Mouse (Mus musculus) myocyte (in vitro differentiated cells): ENCODE measurements at regions not wholly inside any gene's neighbourhood (a gene's known extent, or its start where the extent isn't known, plus 50 kb on each side); places are given as distances from the start of the nearest gene placed in this dataset.
A peak's percentile ranks its signal among the peaks of the same experiment; 100 is the strongest.

Experiments used
- H3K27me3 ChIP-seq: one replicate; pipeline ENCODE4 v1.6.1; 2011; ENCODE audit not compliant: control insufficient read depth, insufficient read depth, insufficient read length
- H3K36me3 ChIP-seq: one replicate; pipeline ENCODE4 v1.6.1; 2011; ENCODE audit not compliant: control insufficient read depth, insufficient read depth
- H3K4me2 ChIP-seq: one replicate; pipeline ENCODE4 v1.6.1; 2011; ENCODE audit warnings: low read depth, control low read depth
- H3K4me3 ChIP-seq: one replicate; pipeline ENCODE4 v1.5.1; 2011; ENCODE audit warnings: mild to moderate bottlenecking, control low read depth, moderate library complexity
- H3K79me2 ChIP-seq: one replicate; pipeline ENCODE4 v1.6.1; 2011; ENCODE audit not compliant: control insufficient read depth, insufficient read depth
- H3ac ChIP-seq: one replicate; pipeline ENCODE4 v1.6.1; 2011; ENCODE audit not compliant: control insufficient read depth, insufficient read length
- CEBPB ChIP-seq: IDR thresholded peaks from 2 replicates; pipeline ENCODE4 v1.6.1; 2011; ENCODE audit warnings: mild to moderate bottlenecking, moderate library complexity; ENCODE audit not compliant: poor library complexity, insufficient read depth, severe bottlenecking
- E2F4 ChIP-seq: IDR thresholded peaks from one replicate; pipeline ENCODE4 v1.6.1; 2011; ENCODE audit warnings: mild to moderate bottlenecking, control low read depth, moderate library complexity; ENCODE audit not compliant: insufficient read depth
- MAX ChIP-seq: IDR thresholded peaks from one replicate; pipeline ENCODE4 v1.6.1; 2011; ENCODE audit warnings: low read depth, mild to moderate bottlenecking, control low read depth
- MYOD1 ChIP-seq, 3 experiments: IDR thresholded peaks; one replicate each; pipeline ENCODE4 v1.6.1; 2011; ENCODE audit warnings: control low read depth in 2 of 3, low read depth in 2 of 3, mild to moderate bottlenecking in 2 of 3, moderate library complexity in 1 of 3; ENCODE audit not compliant: insufficient read length in 2 of 3, control insufficient read depth in 1 of 3
- MYOG ChIP-seq, 3 experiments: IDR thresholded peaks; one replicate each; pipeline ENCODE4 v1.6.1; 2011; ENCODE audit warnings: control low read depth in 2 of 3, low read depth in 2 of 3, mild to moderate bottlenecking in 2 of 3; ENCODE audit not compliant: insufficient read length in 2 of 3, control insufficient read depth in 1 of 3, insufficient read depth in 1 of 3
- POLR2A ChIP-seq: IDR thresholded peaks from one replicate; pipeline ENCODE4 v1.6.1; 2011; ENCODE audit warnings: low read depth, mild to moderate bottlenecking, control low read depth, moderate library complexity; ENCODE audit not compliant: insufficient read length
- POLR2AphosphoS2 ChIP-seq: IDR thresholded peaks from one replicate; pipeline ENCODE4 v1.6.1; 2011; ENCODE audit warnings: low read depth, control low read depth; ENCODE audit not compliant: insufficient read length
- REST ChIP-seq: IDR thresholded peaks from one replicate; pipeline ENCODE4 v1.6.1; 2011; ENCODE audit warnings: mild to moderate bottlenecking, control low read depth, moderate library complexity; ENCODE audit not compliant: insufficient read depth, insufficient read length
- SRF ChIP-seq: IDR thresholded peaks from one replicate; pipeline ENCODE4 v1.6.1; 2011; ENCODE audit warnings: low read depth; ENCODE audit not compliant: control insufficient read depth, insufficient read length
- TCF12 ChIP-seq: IDR thresholded peaks from one replicate; pipeline ENCODE4 v1.6.1; 2011; ENCODE audit warnings: mild to moderate bottlenecking, control low read depth; ENCODE audit not compliant: poor library complexity, insufficient read depth, severe bottlenecking
- TCF3 ChIP-seq: IDR thresholded peaks from one replicate; pipeline ENCODE4 v1.6.1; 2011; ENCODE audit warnings: low read depth, control low read depth; ENCODE audit not compliant: insufficient read length
- USF1 ChIP-seq: IDR thresholded peaks from one replicate; pipeline ENCODE4 v1.6.1; 2011; ENCODE audit warnings: low read depth, mild to moderate bottlenecking, control low read depth, moderate library complexity

DNA sequence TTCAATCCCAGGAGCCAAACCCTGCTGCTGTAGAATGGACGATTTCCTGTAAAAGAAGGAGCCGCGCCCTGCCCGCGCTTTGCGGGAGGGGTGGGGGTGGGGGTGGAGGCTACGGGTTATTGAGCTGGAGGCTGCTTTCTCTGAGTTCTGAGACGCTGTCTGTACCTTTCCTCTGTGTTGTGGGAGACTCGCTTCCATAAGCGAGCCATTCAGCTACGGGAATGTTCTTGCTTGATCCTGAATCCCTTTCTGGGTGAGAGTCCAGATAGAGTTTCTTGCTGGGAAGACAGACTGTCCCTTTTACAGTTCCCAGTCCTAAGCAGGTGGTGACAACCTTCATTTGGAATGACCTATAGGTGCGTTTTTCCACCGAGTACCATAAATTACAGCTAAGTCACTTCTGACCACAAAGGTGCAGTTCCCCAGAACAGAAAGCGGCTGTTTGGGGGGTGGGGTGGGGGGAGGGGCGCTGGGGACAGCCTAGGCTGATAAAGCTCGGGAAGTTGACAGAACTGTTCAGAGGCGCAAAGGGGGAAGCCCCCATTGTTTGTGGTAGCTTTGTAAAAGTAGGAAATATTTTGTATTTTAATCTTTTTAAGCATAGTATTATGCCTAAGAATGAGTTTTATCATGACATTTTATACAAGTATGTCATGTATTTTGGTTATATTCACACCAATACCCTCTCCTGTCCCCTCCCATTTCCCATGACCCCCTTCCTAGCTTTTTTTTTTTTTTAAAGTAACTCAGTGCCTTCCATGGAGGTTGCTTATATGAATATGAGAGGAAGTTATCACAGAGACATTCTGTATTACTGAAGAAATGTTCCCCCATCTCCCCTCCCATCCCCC is 57.9 kb upstream of the Zfp217 start:
- H3K27me3 ChIP-seq: no peaks in the 10 kb centered on the region
- TF ChIP-seq MYOG (IDR thresholded peaks at IDR 0.05; ENCODE audit: control insufficient read depth in 1 of 3, insufficient read depth in 1 of 3, insufficient read length in 2 of 3, low read depth in 2 of 3) (no peak), TCF3 (no peak), MAX (no peak), TCF12 (no peak), POLR2A (no peak), CEBPB (no peak), MYOD1 (IDR thresholded peaks at IDR 0.05; ENCODE audit: control insufficient read depth in 1 of 3, insufficient read length in 2 of 3, low read depth in 2 of 3) (no peak), SRF (no peak), POLR2AphosphoS2 (no peak), REST (no peak), E2F4 (no peak), USF1 (no peak)
- no peaks in the 10 kb centered on the region for H3K36me3 ChIP-seq
- peak overlapping the region; percentile 5 for H3K4me3 ChIP-seq
- H3K79me2 ChIP-seq: no peaks in the 10 kb centered on the region
- peak overlapping the region; percentile 97 for H3K4me2 ChIP-seq
- H3ac ChIP-seq: no peak overlapping the region

- Histone ChIP-seq H3ac (no peak overlapping the region), H3K79me2 (no peaks in the 10 kb centered on the region), H3K4me3 (peak overlapping the region; percentile 5), H3K4me2 (peak overlapping the region; percentile 97), H3K27me3 (no peaks in the 10 kb centered on the region), H3K36me3 (no peaks in the 10 kb centered on the region)
- TF ChIP-seq MYOG (IDR thresholded peaks at IDR 0.05; ENCODE audit: control insufficient read depth in 1 of 3, insufficient read depth in 1 of 3, insufficient read length in 2 of 3, low read depth in 2 of 3) (no peak), POLR2A (no peak), TCF12 (no peak), MYOD1 (IDR thresholded peaks at IDR 0.05; ENCODE audit: control insufficient read depth in 1 of 3, insufficient read length in 2 of 3, low read depth in 2 of 3) (no peak), USF1 (no peak), POLR2AphosphoS2 (no peak), TCF3 (no peak), E2F4 (no peak), MAX (no peak)
Measured at GRCm38 (mm10) chr2:170204768-170205514, 57.0 kb upstream of the Zfp217 start.

- H3K4me3 ChIP-seq: no peak overlapping the region
- no peaks in the 10 kb centered on the region for H3K27me3 ChIP-seq
- no peak overlapping the region for H3K4me2 ChIP-seq
- no peaks in the 10 kb centered on the region for H3K36me3 ChIP-seq
- H3ac ChIP-seq: no peak overlapping the region
- no peaks in the 10 kb centered on the region for H3K79me2 ChIP-seq
- TF ChIP-seq REST (no peak), TCF12 (no peak), MAX (no peak), USF1 (no peak), CEBPB (no peak), MYOG (IDR thresholded peaks at IDR 0.05; ENCODE audit: control insufficient read depth in 1 of 3, insufficient read depth in 1 of 3, insufficient read length in 2 of 3, low read depth in 2 of 3) (no peak), MYOD1 (IDR thresholded peaks at IDR 0.05; ENCODE audit: control insufficient read depth in 1 of 3, insufficient read length in 2 of 3, low read depth in 2 of 3) (no peak), E2F4 (no peak), POLR2AphosphoS2 (no peak), SRF (no peak), TCF3 (no peak), POLR2A (no peak)
Measured at GRCm38 (mm10) chr2:170203496-170203895, 55.6 kb upstream of the Zfp217 start.

DNA sequence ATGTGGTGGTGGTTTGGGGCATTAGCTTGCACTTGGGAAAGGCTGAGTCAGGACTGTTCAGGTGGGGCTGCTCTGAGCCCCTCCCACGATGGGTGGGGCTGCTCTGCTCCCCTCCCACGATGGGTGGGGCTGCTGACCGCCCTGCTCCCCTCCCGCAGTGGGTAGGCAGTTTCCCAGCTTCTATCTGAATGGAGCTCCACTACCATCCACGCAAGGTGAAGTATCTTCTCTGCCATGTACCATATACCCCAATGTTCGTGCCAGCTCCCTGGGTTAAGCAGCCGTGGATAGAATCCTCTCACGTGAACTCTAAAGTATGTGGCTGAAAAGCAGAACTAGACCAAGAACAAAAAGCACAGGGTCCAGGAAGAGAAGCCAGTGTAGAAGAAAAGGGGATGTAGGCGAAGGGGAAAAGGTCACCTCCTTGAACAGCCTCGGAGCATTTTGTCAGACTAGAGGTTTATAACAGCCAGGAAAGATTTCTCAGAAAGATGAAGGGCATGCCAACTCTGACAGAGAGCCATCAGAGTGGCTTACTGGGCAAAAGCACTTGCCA is 54.0 kb upstream of the Zfp217 start:
- Histone ChIP-seq H3K4me2 (no peak overlapping the region), H3K36me3 (no peaks in the 10 kb centered on the region), H3K4me3 (no peak overlapping the region), H3K79me2 (no peaks in the 10 kb centered on the region), H3ac (no peak overlapping the region), H3K27me3 (no peaks in the 10 kb centered on the region)
- TF ChIP-seq CEBPB (no peak), USF1 (no peak), TCF3 (no peak), POLR2A (no peak), SRF (no peak), MYOD1 (IDR thresholded peaks at IDR 0.05; ENCODE audit: control insufficient read depth in 1 of 3, insufficient read length in 2 of 3, low read depth in 2 of 3) (no peak), MAX (no peak), POLR2AphosphoS2 (no peak), MYOG (IDR thresholded peaks at IDR 0.05; ENCODE audit: control insufficient read depth in 1 of 3, insufficient read depth in 1 of 3, insufficient read length in 2 of 3, low read depth in 2 of 3) (no peak), TCF12 (no peak), E2F4 (no peak)
